Mouse (Mus musculus) lung, adult 18-20 months (tissue): ENCODE measurements around the gene Prok1.

ENCODE experiments used
- DNase-seq, 2 experiments: peaks; one replicate each; pipeline ENCODE4 v3.0.0; 2022; ENCODE audit warnings: mixed read lengths in 2 of 2

Prok1 gene

GRCm38 (mm10) chr3:107239607-107240006, at the start of gene Prok1:
Gene Prok1 (minus strand): TSS chr3:107239707.
- no peak for DNase-seq

DNA sequence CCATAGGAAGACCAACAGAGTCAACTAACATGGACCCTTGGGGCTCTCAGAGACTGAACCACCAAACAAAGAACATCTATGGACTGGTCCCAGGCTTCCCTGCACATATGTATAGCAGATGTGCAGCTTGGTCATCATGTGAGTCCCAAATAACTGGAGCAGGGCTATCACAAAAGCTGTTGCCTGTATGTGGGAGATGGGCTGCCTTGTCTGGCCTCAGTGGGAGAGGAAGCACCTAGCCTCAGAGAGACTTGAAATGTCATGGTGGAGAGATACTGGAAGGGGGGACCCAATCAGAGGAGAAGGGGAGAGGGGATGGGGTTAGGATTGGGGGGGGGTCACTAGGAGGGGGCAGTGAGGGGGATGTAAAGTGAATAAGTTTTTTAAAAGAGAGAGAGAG, 47.8 kb upstream of the Prok1 start:
- no peak for DNase-seq

DNA sequence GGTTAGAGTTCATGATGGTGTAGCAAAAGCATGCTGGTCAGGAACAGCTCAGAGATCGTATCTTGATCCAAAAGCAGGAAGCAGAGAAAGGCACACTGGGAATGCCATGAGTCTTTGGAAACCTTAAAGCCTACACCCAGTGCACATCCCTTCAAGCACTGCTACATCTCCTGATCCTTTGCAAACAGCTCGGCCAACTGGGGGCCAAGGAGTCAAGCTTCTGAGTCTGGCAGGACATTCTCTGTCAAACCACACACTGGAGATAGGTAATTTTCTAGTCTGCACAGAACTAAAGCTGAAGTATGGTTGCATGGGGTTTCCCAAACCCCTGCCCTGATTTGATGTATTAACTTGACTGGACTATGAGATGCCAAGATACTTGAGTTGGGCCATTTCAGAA, 46.6 kb upstream of the Prok1 start:
- no peak for DNase-seq

GRCm38 (mm10) chr3:107278479-107279269, 39.2 kb upstream of the Prok1 start, which contains the start of gene Lamtor5:
Gene Lamtor5 (plus strand): TSS chr3:107278858.
- DNase-seq: peak; percentile 89 to 90

DNA sequence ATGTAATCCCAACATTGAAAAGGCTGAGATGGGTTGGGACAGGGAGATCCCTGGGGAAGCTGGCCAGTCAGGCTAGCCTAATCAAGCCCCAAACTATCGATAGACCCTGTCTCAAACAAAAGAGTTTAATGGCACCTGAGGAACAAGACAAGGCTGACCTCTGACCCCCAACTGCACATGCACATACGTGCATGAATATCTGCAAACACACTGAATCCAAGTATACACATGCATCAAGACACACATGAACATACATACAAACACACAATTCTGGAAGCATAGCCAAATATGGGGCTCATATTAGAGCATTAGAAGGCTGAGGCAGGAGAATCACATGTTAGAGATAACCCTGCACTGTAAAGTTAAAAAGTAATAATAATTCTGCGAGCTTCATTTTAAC, 37.1 kb upstream of the Prok1 start:
- DNase-seq: no peak

DNA sequence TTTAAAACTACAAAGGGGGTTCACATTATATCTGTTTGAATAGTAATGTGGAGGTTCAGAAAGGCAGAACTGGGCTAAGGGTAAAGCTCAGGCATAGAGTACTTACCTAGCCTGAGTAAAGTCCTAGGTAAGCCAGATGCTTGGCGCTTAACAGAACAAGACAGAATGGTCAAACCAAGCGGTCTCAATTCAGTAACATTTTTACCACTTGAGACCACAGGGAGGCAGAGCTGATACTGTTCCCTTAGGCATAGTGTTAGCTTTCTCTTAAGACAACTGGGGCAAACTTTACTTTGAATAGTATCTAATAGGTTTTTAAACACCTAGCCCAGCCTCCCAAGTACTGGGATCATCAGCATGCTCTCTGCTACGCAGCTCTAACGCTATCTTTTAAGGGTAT, 36.5 kb upstream of the Prok1 start:
- no peak for DNase-seq

GRCm38 (mm10) chr3:107275351-107275750, 35.8 kb upstream of the Prok1 start:
- DNase-seq: no peak

- peak; percentile 40 to 59 for DNase-seq
Observed at GRCm38 (mm10) chr3:107273820-107274219, 34.3 kb upstream of the Prok1 start.

- DNase-seq: no peak
Observed at GRCm38 (mm10) chr3:107272433-107272832, 32.9 kb upstream of the Prok1 start.

- no peak for DNase-seq
Observed at GRCm38 (mm10) chr3:107266814-107267345, 27.4 kb upstream of the Prok1 start.

GRCm38 (mm10) chr3:107261851-107262165, 22.3 kb upstream of the Prok1 start:
- peak; percentile 32 to 46 for DNase-seq

DNA sequence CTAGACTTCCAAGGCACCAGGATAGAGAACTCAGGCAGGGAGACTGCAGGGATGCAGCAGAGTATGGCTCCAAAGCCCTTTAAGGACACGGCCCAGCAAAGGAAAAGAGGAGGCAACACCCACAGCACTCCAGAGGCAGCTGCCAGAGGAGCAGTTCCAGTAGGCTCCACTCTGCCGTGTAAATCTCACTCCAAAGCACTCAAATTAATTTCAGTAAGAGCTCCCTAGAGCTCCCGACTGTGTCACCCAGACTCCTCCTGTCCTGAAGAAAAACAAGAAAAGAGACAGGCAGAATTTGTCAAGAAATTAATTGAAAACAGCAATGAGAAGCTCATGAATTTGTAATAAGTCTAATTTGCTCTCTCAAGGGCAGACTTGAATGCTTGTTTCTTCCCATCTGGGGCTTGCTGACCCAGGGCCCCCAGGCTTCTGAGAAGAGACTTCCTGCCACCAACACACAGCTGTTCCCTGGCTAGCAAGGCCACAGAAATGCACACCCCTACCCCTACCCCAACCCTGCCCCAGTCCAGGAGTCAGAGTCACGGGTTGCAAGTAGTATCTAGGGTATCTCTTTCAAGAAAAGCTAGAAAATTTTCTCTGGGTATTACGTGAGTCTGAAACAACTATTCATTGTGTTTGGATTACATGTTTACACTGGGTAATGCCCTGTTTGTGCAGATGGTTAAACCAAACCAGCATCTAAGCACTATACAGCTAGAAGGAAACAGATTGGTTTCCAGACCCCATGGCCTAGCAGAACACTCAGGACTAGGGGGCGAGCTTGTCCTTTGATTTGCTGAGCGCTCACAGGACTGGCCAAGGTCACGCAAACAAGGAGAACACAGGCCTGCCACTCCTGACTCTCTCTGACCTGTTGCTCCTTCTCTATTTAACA, 21.7 kb upstream of the Prok1 start:
- no peak for DNase-seq

GRCm38 (mm10) chr3:107257924-107258323, 18.4 kb upstream of the Prok1 start:
- DNase-seq: no peak

DNA sequence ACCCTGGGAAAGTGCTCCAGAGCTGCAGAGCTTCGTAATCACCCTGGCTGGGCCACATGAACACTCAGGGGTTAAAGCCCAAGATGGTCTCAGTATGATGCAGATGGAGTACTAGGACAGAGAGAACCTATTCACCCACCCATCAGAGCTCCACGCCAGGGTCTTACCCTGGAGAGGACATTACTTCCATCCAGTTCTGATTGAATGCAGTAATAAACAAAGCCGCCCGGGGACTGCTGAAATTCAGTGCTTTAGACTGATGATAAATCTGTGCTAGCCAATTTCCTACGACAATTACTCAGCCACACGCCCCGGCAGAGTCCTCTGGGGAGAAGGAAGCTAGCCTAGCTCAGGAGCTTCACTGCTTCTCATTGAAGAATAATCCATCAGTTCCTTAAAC, 17.2 kb upstream of the Prok1 start:
- DNase-seq: no peak

GRCm38 (mm10) chr3:107255992-107256391, 16.5 kb upstream of the Prok1 start:
- DNase-seq: no peak

- DNase-seq: no peak
Observed at GRCm38 (mm10) chr3:107253925-107254324, 14.4 kb upstream of the Prok1 start.

DNA sequence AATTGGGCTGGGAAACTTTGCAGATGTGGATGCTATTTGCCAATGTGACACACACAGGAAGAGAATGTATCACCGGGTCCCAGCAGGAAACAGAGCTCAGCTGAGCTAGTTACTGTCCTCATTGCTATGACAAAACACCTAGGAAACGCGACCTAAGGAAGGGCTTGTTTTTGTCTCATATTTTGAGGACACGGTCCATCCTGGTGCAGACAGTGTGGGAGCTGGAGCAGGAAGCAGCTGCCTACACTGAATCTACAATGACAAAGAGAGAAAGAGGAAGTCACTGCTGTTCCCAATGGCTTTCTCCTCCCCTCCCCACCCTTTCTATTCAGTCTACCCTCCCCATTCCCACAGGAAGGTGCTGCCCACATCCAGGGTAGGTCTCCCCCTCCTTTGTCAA, 12.5 kb upstream of the Prok1 start:
- peak in 1 of 2 experiments; percentile 20 for DNase-seq

- peak in 1 of 2 experiments; percentile 15 for DNase-seq
Observed at GRCm38 (mm10) chr3:107250320-107250719, 10.8 kb upstream of the Prok1 start.

GRCm38 (mm10) chr3:107249042-107249441, 9.5 kb upstream of the Prok1 start:
- no peak for DNase-seq

- no peak for DNase-seq
Observed at GRCm38 (mm10) chr3:107246876-107247275, 7.4 kb upstream of the Prok1 start.

DNA sequence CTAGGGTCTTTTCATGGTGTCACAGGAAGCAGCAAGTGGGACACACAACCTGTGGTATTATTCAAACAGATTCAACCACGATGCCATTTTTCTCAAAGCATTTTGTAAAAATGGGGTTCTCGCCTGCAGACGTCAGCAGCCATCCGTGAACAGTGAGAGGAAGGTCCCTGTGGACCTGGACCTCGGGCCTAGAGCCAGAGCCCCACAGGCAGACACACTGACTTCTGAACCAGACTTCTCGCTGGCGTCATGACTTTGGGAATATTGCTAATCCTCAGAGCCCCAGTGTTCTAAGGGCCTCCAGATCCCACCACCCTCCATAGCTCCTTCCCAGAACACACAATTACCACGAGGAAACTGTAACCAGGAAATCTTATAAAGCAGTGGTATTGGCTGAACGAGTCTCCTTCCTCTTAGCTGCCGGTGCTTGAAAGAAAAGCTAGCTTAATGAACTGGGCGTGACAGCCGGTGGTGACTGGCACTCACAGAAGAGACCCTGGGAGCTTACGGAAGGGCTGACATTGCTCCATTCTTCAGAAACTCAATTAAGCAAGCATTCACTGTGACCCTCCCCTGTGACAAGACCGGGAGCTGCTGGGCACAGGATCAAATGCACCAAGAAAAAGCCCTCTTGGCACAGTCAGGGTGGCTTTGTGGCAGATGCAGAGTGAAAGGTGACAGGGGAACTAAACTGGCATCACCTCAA, 2.0 kb upstream of the Prok1 start:
- no peak for DNase-seq

- no peak for DNase-seq
Observed at GRCm38 (mm10) chr3:107238471-107238980, 981 bp downstream of the Prok1 start.

DNA sequence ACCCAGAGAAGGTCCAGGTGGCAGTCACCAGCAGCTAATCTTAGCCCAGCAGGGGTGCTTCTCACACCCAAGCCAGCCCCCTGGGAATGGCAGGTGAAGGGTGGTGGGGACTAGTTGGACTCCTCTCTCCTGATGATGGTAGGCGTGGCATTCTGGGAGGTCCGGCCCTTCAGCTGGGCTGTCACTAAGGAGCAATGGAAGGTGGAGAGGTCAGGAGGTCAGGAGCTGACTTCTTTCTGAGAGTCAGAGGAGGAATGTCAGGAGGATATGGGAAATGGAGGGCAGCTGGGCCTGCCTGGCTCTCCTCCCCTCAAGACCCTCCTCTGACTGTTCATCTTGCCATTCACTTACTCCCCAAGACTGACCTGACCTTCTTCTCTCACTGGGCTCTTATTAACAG, 1.5 kb downstream of the Prok1 start:
- no peak for DNase-seq
